Mouse (Mus musculus) intestine, embryonic 15.5 days (tissue): Measurements from ENCODE around the gene Zdhhc6. TPM values are rescaled to one million over a fixed set of nuclear protein-coding genes. Genes with fewer than 3 reads are reported as not detected.

Source experiments
- ATAC-seq: fragments of 200-750 bp; cut with Nextera tagmentation; 2 replicates; pipeline ENCODE4 v1.8.0; 2017; ENCODE audit warnings: moderate TSS enrichment, moderate library complexity
- H3K27ac ChIP-seq: fragments of 300-500 bp; sonication (generic); 2 replicates; pipeline ENCODE4 v1.5.1; 2015; ENCODE audit warnings: mild to moderate bottlenecking, inconsistent platforms
- H3K27me3 ChIP-seq: fragments of 300-500 bp; sonication (generic); replicated peaks from 2 replicates; pipeline ENCODE4 v1.6.1; 2015; ENCODE audit warnings: inconsistent platforms
- H3K36me3 ChIP-seq: fragments of 300-500 bp; sonication (generic); 2 replicates; pipeline ENCODE4 v1.6.1; 2015; ENCODE audit warnings: inconsistent platforms
- H3K4me1 ChIP-seq: fragments of 300-500 bp; sonication (generic); replicated peaks from 2 replicates; pipeline ENCODE4 v1.6.1; 2015; ENCODE audit warnings: inconsistent platforms
- H3K4me2 ChIP-seq: fragments of 300-500 bp; sonication (generic); replicated peaks from 2 replicates; pipeline ENCODE4 v1.6.1; 2015; ENCODE audit warnings: mild to moderate bottlenecking, inconsistent platforms
- H3K4me3 ChIP-seq: fragments of 300-500 bp; sonication (generic); replicated peaks from 2 replicates; pipeline ENCODE4 v1.5.1; 2015; ENCODE audit warnings: inconsistent platforms
- H3K9ac ChIP-seq: fragments of 300-500 bp; sonication (generic); 2 replicates; pipeline ENCODE4 v1.6.1; 2015; ENCODE audit warnings: inconsistent platforms
- H3K9me3 ChIP-seq: fragments of 300-500 bp; sonication (generic); 2 replicates; pipeline ENCODE4 v1.6.1; 2016; ENCODE audit warnings: inconsistent platforms
- WGBS: fragments of 180-500 bp; shearing (Covaris S2); methylation state at CpG from one replicate; pipeline ENCODE4 v1.1.7; 2015; 5-methylcytosine and 5-hydroxymethylcytosine counted together
- polyA plus RNA-seq: library from polyadenylated mRNA; unstranded; fragments of >200 nt; fragmentation: Nextera tagmentation; extraction: Ambion mirVana; gene quantifications from 2 replicates; pipeline ENCODE4 v1.2.1, GENCODE M21; 2015

Gene Zdhhc6
- polyA plus RNA-seq, 1 experiment from 2014 or later, result 98.7 TPM

DNA sequence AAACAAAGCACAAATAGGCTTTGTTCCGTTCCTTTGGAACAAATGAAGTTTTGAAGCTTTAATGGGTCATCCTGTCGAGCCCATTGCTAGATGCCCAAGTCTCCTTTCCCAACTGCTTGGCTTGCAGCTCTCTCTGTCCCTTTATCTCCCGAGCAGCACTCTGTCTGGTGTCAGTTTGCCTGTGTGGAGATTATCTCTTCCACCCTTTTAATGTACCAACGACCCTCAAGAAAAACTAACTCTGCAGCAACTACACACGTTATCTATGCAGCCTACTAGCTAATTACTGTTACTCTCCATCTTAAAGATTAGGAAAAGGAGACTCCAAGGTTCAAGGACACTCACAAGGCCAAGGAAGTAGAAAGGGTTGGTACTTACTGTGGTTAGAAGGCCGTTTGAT lies 42.5 kb downstream of the Zdhhc6 start:
- ATAC-seq, result no peak
- H3K4me2 ChIP-seq, result no peak overlapping the region
- no peak overlapping the region for H3K4me3 ChIP-seq
- WGBS, result 72% methylated on average over 6 of the region's 6 CpGs
- H3K9ac ChIP-seq, result no peak overlapping the region
- H3K9me3 ChIP-seq, result no peaks in the 10 kb centered on the region
- peaks cover 3% of the 10 kb centered on the region; the same call in 1 of the 2 replicates for H3K36me3 ChIP-seq
- no peaks in the 10 kb centered on the region for H3K27me3 ChIP-seq
- 0 out of 2 replicates have a peak, but pooled peaks cover 8% of the 10 kb centered on the region for H3K4me1 ChIP-seq
- H3K27ac ChIP-seq, result no peak overlapping the region

DNA sequence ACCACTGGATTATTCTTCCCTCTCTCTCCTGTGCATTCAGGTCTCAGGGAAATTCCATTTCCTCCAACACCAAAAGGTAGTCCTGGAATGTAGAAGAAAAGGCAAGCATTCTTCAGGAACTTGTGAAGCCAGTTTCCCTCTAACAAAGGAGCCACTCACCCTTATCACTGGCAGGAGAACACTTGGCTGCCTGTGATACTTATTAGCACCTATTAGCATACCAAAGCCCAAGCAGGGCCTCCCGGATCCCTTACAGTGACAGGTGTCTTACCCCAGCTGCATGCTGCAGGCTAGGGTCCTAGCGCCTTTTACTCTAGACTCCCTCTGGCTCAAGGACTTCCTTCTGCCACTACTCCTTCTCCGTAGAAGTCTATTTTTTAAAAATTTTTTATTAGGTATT lies 44.4 kb downstream of the Zdhhc6 start:
- peak; percentile 61 for ATAC-seq
- Histone ChIP-seq H3K9me3 (no peaks in the 10 kb centered on the region), H3K27me3 (no peaks in the 10 kb centered on the region), H3K4me3 (no peak overlapping the region), H3K27ac (no peak overlapping the region; the same call in 1 of the 2 replicates), H3K4me2 (no peak overlapping the region), H3K9ac (no peak overlapping the region), H3K4me1 (peaks cover 12% of the 10 kb centered on the region; the same call in 1 of the 2 replicates), H3K36me3 (peaks cover 3% of the 10 kb centered on the region; the same call in 1 of the 2 replicates)
- WGBS, result 39% methylated on average over 3 of the region's 3 CpGs

DNA sequence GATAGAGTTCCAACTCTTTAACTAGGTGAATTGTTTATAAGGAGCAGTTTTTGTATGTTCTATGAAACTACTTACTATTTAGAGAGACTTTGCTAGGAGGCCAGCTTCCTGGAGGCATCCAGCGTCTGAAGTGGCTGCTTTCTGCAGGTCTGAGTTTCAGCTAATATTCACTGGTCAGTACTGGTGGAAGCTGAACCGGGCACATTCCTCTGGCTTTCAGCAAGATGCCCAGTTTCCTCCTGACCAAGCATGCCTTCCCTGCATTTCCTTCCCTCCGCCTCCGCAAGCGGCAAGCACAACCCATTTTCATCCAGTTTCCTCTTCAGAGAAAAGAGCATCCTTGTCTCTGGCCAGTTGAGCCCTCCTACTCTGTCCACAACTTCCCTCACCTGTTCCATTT lies 46.8 kb downstream of the Zdhhc6 start:
- no peak overlapping the region for H3K4me3 ChIP-seq
- H3K4me2 ChIP-seq, result no peak overlapping the region
- H3K27ac ChIP-seq, result peak overlapping the region; percentile 62; the same call in 1 of the 2 replicates
- no peak for ATAC-seq
- H3K4me1 ChIP-seq, result peaks cover 14% of the 10 kb centered on the region
- H3K27me3 ChIP-seq, result no peaks in the 10 kb centered on the region
- peaks cover 3% of the 10 kb centered on the region; the same call in 1 of the 2 replicates for H3K36me3 ChIP-seq
- no peak overlapping the region for H3K9ac ChIP-seq
- WGBS, result 87% methylated on average over 5 of the region's 5 CpGs
- no peaks in the 10 kb centered on the region for H3K9me3 ChIP-seq

DNA sequence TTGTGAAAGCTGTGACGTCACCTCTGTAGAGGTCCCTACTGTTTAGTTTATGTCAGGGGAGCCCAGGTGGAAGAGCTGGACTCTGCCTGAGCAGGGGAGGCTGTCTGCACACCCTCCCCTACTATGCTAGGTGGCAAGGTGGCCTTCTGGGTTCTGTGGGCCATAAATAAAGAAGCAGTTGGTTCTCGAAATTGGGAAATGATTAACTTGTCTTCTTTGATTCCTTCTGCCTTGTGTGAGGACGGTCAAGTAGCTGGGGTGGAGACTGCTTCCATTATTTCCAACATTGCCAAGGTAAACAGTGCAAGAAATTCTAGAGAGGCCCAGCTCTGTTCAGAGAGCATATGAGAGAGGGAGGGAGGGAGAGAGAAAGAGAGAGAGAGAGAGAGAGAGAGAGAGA lies 47.7 kb downstream of the Zdhhc6 start:
- H3K9ac ChIP-seq, result no peak overlapping the region
- H3K4me2 ChIP-seq, result no peak overlapping the region
- no peaks in the 10 kb centered on the region for H3K27me3 ChIP-seq
- 39% methylated on average over 3 of the region's 3 CpGs for WGBS
- H3K9me3 ChIP-seq, result no peaks in the 10 kb centered on the region
- ATAC-seq, result peak; percentile 91
- H3K4me3 ChIP-seq, result no peak overlapping the region
- H3K36me3 ChIP-seq, result peaks cover 3% of the 10 kb centered on the region; the same call in 1 of the 2 replicates
- H3K4me1 ChIP-seq, result peaks cover 14% of the 10 kb centered on the region
- peak overlapping the region; percentile 62; the same call in 1 of the 2 replicates for H3K27ac ChIP-seq

DNA sequence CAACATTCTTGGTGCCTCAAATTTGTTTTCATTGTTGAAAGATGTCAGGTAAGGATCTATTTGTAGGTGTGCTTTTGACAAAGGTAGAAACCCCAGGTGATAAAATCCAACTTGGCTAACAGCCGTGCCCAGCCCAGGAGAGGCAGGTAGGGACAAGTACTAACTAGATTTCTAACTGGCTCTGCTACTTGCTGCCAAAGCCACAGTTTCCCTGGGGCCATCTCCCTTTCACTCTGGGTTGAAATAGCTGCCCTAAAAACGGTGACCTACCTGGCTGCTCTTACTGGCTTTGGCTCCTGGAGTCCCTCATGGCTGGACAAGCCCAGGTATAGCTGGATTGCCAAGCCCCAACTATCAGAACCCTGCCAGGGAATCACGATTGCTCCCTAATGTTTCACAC lies 49.0 kb downstream of the Zdhhc6 start:
- Histone ChIP-seq H3K4me3 (no peak overlapping the region), H3K9ac (no peak overlapping the region), H3K36me3 (no peaks in the 10 kb centered on the region), H3K27ac (0 out of 2 replicates have a peak overlapping the region, but pooled peaks have one; percentile 29), H3K4me2 (no peak overlapping the region), H3K9me3 (no peaks in the 10 kb centered on the region), H3K27me3 (no peaks in the 10 kb centered on the region), H3K4me1 (peaks cover 14% of the 10 kb centered on the region)
- 84% methylated on average over 3 of the region's 3 CpGs for WGBS
- ATAC-seq, result no peak

DNA sequence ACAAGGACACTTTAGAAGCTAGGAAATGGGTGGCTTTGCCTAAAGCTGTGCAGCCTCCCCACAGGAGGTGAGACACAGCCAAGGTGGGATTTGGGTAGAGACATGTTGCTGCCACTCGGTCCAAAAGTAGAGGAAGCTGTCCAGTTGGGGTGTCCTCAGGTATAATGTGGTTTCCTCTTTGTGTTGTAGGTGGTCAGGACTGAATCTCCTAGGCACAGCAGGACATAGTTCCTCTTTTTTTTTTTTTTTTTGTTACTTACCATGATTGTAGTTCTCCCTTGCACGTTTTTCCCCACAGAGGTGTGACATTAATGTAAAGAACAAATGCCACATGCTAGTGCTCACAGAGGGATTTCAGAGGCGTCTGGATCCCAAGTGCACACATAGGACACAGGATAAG lies 50.6 kb downstream of the Zdhhc6 start:
- no peaks in the 10 kb centered on the region for H3K9me3 ChIP-seq
- no peak for ATAC-seq

DNA sequence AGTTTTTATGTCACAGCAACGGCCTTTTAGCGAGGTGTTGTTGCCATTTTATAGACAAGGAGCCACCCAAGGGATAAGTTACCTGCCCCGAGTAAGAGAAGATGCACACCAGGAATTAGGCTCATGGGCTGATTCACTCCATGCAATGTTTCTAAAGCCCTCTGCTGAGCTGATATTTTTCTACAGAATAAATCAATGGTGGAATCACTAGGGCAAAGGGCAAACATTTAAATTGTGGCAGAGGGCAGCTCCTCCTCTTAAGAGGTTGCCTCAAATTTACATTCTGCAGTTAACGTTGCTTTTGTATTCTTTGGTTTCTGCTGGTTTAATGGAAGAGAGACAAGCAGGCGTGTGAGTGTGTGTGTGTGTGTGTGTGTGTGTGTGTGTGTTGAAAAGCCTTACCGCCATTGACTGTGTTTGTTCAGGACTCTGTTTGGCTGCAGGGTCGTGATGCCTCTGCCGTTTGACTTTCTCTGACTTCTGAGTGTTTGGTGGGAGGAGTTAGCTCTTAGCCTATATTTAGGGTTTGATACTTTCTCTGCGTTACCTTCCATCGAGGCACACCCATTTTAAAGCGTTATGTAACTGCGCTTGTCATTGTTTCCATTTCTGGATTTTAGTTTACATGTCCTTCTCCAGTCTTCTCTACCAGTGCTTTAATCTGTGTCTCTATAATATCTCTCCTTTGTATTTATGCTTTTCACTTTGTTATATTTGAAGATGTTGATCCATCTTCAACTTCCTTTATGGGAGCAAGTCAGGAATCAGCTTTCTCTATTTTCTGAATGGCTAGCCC lies 55.2 kb downstream of the Zdhhc6 start:
- no peak overlapping the region for H3K4me2 ChIP-seq
- H3K36me3 ChIP-seq, result no peaks in the 10 kb centered on the region
- no peak overlapping the region for H3K27ac ChIP-seq
- no peak for ATAC-seq
- no peaks in the 10 kb centered on the region for H3K9me3 ChIP-seq
- no peak overlapping the region for H3K9ac ChIP-seq
- H3K4me3 ChIP-seq, result no peak overlapping the region
- no peaks in the 10 kb centered on the region for H3K27me3 ChIP-seq
- peaks cover 5% of the 10 kb centered on the region; the same call in 1 of the 2 replicates for H3K4me1 ChIP-seq
- 44% methylated on average over 12 of the region's 12 CpGs for WGBS

More for the DNA sequence above, 50.6 kb downstream of the Zdhhc6 start:
- 74% methylated on average over 3 of the region's 3 CpGs for WGBS
- Histone ChIP-seq H3K9ac (no peak overlapping the region), H3K27me3 (no peaks in the 10 kb centered on the region), H3K4me3 (no peak overlapping the region), H3K27ac (no peak overlapping the region), H3K36me3 (no peaks in the 10 kb centered on the region), H3K4me2 (no peak overlapping the region), H3K4me1 (peaks cover 12% of the 10 kb centered on the region)

DNA sequence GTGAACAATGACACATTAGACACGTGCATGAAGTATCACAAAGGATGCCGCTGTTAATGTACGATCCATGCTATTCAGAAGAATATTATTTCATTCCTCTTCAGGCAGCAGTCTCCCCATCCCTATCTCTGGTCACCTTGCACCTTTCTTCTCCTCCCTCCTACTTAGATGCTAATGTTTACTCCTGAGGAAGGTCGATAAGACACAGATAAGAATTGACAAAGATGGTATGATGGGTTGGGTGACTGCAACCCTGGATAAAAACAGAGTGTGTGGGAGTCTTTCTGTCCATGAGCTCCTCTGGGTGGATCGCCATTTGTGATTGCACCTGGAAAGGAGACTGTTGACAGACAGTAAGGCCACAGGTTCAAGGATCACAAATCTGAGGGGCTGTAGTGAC lies 57.3 kb downstream of the Zdhhc6 start:
- 80% methylated on average over 5 of the region's 5 CpGs for WGBS
- H3K27ac ChIP-seq, result peak overlapping the region; percentile 71
- H3K4me3 ChIP-seq, result no peak overlapping the region
- no peaks in the 10 kb centered on the region for H3K27me3 ChIP-seq
- no peak overlapping the region for H3K4me2 ChIP-seq
- no peak overlapping the region for H3K9ac ChIP-seq
- H3K4me1 ChIP-seq, result peaks cover 10% of the 10 kb centered on the region; the same call in 1 of the 2 replicates
- no peaks in the 10 kb centered on the region for H3K9me3 ChIP-seq
- no peak for ATAC-seq
- no peaks in the 10 kb centered on the region for H3K36me3 ChIP-seq

DNA sequence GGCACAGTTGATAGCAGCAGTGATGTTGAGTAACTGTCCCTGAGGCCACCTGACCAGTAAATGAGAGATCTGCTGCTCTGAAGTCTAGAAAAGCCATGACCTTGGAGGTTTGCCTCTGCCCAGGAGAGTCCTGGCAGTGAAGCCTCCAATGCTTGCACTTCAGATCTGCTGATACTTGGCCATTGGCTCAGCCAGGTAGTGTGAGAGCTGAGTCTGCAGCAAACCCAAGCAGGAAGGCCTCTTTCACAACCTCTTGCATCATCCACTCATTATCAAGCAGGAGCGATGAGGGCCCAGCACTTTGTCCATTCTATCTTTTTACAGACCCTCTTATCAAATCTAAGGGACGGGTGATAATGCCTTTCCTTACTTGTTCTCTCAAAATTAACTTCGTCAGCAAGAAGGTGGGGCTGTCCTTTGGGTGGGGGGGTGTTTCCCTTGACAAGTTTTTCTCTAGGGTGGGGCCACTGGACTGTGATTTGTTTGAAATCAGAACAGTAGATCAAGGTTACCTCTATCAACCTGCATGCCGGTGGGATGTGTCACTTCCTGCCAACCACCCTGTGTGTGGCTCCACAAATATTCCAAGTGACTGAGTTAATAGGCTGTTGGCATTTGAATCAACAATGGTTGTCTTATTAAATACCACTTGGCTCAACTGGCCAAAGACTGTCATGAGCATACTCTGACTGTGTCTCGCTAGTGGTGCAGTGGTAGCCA lies 58.0 kb downstream of the Zdhhc6 start:
- Histone ChIP-seq H3K9me3 (no peaks in the 10 kb centered on the region), H3K27me3 (no peaks in the 10 kb centered on the region), H3K36me3 (no peaks in the 10 kb centered on the region), H3K27ac (peak overlapping the region; percentile 74), H3K4me2 (no peak overlapping the region), H3K4me1 (peaks cover 10% of the 10 kb centered on the region; the same call in 1 of the 2 replicates), H3K9ac (no peak overlapping the region), H3K4me3 (no peak overlapping the region)
- WGBS, result 66% methylated on average over 5 of the region's 5 CpGs
- ATAC-seq, result peak; percentile 84

DNA sequence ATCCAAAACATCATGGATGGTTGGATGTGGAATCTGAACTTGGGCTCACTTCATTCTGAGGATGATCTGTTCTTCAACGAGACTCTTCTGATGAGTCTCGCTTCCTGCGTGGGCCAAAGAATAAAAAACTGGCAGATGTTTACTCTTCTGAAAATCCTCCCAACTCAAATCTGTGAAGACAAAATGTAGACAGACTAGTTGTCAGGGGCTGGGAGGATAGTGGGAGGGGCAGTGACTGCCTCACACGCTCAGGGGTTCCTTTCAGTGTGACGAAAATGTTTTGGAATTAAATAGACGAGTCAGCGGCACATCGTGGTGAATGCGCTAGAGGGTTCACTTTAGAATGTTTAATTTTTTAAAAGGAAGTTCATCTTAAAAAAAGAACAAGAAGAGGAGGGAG lies 59.7 kb downstream of the Zdhhc6 start:
- no peak overlapping the region; the same call in 1 of the 2 replicates for H3K27ac ChIP-seq
- no peaks in the 10 kb centered on the region for H3K9me3 ChIP-seq
- H3K36me3 ChIP-seq, result no peaks in the 10 kb centered on the region
- ATAC-seq, result no peak
- no peak overlapping the region for H3K9ac ChIP-seq
- 64% methylated on average over 9 of the region's 9 CpGs for WGBS
- H3K27me3 ChIP-seq, result no peaks in the 10 kb centered on the region
- peak overlapping the region; percentile 24; the same call in 1 of the 2 replicates for H3K4me2 ChIP-seq
- H3K4me1 ChIP-seq, result peaks cover 10% of the 10 kb centered on the region; the same call in 1 of the 2 replicates
- H3K4me3 ChIP-seq, result no peak overlapping the region

DNA sequence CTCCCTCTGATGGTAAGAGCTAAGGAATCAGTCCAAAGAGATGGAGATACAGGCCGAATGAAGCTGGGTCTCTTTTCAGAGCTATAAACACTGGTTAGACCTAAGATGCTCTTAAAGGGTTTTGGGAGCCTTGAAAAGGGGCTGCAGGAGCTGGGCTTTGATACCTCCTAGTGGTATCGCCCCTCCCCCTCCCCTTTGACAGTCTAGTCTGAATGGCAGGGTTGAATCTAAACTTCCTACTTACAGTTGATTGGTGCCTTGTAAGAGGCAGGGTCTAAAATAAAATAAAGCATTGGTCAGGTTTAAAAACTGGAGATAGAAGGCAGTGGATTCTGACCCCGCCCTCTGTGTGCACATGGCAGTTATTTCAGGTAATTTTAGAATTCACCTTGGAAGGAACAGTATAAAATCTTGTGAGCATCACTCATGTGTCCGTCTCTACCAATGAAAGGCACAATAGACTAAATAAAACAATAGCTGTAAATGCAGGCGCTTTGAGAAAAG lies 61.3 kb downstream of the Zdhhc6 start:
- peak; percentile 52 for ATAC-seq
- H3K27ac ChIP-seq, result peak overlapping the region; percentile 94
- 12% methylated on average over 5 of the region's 5 CpGs for WGBS

More for the DNA sequence above, 61.3 kb downstream of the Zdhhc6 start:
- peak overlapping the region; percentile 82 for H3K4me2 ChIP-seq
- peak overlapping the region; percentile 89 for H3K9ac ChIP-seq
- no peaks in the 10 kb centered on the region for H3K27me3 ChIP-seq
- H3K4me3 ChIP-seq, result peak overlapping the region; percentile 81
- H3K36me3 ChIP-seq, result no peaks in the 10 kb centered on the region
- H3K9me3 ChIP-seq, result no peaks in the 10 kb centered on the region
- peaks cover 8% of the 10 kb centered on the region; the same call in 1 of the 2 replicates for H3K4me1 ChIP-seq
